Mouse (Mus musculus): ENCODE results near the gene Ctnnd2.

DNA sequence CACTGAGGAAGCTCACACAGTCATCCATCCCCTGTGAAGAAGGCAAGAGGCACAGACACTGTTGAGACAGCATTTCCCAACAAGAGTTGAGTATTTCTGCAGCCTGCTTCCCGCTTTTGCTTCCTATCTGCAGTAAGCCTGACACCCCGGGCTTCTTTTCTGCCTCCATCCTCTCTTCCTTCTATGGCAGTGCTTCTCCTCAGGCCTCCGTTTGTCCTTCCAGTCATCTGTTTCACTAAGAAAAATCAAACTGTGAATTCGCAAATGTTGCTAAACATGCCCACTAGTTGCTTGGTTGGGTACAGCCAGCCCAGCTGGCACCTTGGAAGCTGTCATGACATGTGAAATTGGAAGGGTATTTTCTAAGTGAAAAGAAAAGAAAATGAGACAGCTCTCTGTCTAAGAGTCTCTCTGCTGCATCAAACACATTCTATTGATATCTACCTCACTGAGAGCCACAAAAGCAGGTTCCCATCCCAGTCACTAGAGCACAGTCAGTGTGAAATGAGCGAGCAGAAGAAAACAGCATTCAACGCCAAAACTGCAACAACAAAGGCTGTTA is 201.3 kb downstream of the Ctnnd2 start:
- TF ChIP-seq POLR2A (IDR thresholded peaks at IDR 0.05; ENCODE audit: borderline replicate concordance, control insufficient read depth, low read depth, low read length) (no peak), CTCF (IDR thresholded peaks at IDR 0.05; ENCODE audit: control insufficient read depth, insufficient read depth, low read length) (no peak)
